Mouse (Mus musculus) embryonic facial prominence, embryonic 11.5 days (tissue): ENCODE measurements around the gene Mroh3. TPM values are rescaled to one million over a fixed set of nuclear protein-coding genes. Genes with fewer than 3 reads are reported as not detected.

Experiments
- ATAC-seq: fragments of 200-750 bp; cut with Nextera tagmentation; replicated peaks from 2 replicates; pipeline ENCODE4 v1.8.0; 2017; ENCODE audit warnings: low read depth; ENCODE audit not compliant: insufficient number of reproducible peaks, low FRiP score, low TSS enrichment
- DNase-seq: peaks from one replicate; pipeline ENCODE4 v3.0.0-alpha.2; 2015; ENCODE audit warnings: low spot score
- H3K27ac ChIP-seq: fragments of 300-500 bp; sonication (generic); replicated peaks from 2 replicates; pipeline ENCODE4 v1.5.1; 2014; ENCODE audit warnings: mild to moderate bottlenecking, low read depth, low read length, control low read depth
- H3K27me3 ChIP-seq: fragments of 300-500 bp; sonication (generic); 2 replicates; pipeline ENCODE4 v1.6.1; 2014; ENCODE audit warnings: mild to moderate bottlenecking, low read length, moderate library complexity, mixed read lengths; ENCODE audit not compliant: control insufficient read depth, insufficient read depth
- H3K36me3 ChIP-seq: fragments of 300-500 bp; sonication (generic); replicated peaks from 2 replicates; pipeline ENCODE4 v1.6.1; 2014; ENCODE audit warnings: low read depth, mild to moderate bottlenecking, low read length, moderate library complexity, mixed read lengths; ENCODE audit not compliant: control insufficient read depth, insufficient read depth
- H3K4me1 ChIP-seq: fragments of 300-500 bp; sonication (generic); 2 replicates; pipeline ENCODE4 v1.6.1; 2014; ENCODE audit warnings: low read length, mixed read lengths; ENCODE audit not compliant: control insufficient read depth, insufficient read depth
- H3K4me2 ChIP-seq: fragments of 300-500 bp; sonication (generic); 2 replicates; pipeline ENCODE4 v1.6.1; 2014; ENCODE audit warnings: low read depth, mild to moderate bottlenecking, control low read depth, low read length, moderate library complexity
- H3K4me3 ChIP-seq: fragments of 300-500 bp; sonication (generic); 2 replicates; pipeline ENCODE4 v1.5.1; 2014; ENCODE audit warnings: low read depth, low read length, control low read depth
- H3K9ac ChIP-seq: fragments of 300-500 bp; sonication (generic); replicated peaks from 2 replicates; pipeline ENCODE4 v1.6.1; 2014; ENCODE audit warnings: mild to moderate bottlenecking, control low read depth, low read length
- H3K9me3 ChIP-seq: fragments of 300-500 bp; sonication (generic); replicated peaks from 2 replicates; pipeline ENCODE4 v1.6.1; 2016; ENCODE audit warnings: mild to moderate bottlenecking, low read length, inconsistent platforms, mixed read lengths; ENCODE audit not compliant: control insufficient read depth
- WGBS: fragments of 180-500 bp; shearing (Covaris S2); extraction: QIAGEN DNeasy Blood & Tissue Kit; methylation state at CpG from one replicate; pipeline ENCODE4 v1.1.7; 2014; 5-methylcytosine and 5-hydroxymethylcytosine counted together
- polyA plus RNA-seq: library from polyadenylated mRNA; unstranded; fragments of >200 nt; fragmentation: Nextera tagmentation; extraction: Ambion mirVana; gene quantifications from 2 replicates; pipeline ENCODE4 v1.2.1, GENCODE M21; 2014

The Mroh3 gene
- polyA plus RNA-seq, 1 experiment from 2014 or later = not detected

- ATAC-seq (no peak), DNase-seq (no peak)
- no peaks in the 10 kb centered on the region for H3K9me3 ChIP-seq
- no peak overlapping the region for H3K4me2 ChIP-seq
- H3K27ac ChIP-seq = no peak overlapping the region
- H3K27me3 ChIP-seq = no peaks in the 10 kb centered on the region
- no peak overlapping the region for H3K4me3 ChIP-seq
- peaks cover 12% of the 10 kb centered on the region for H3K4me1 ChIP-seq
- no peak overlapping the region for H3K9ac ChIP-seq
- H3K36me3 ChIP-seq = no peaks in the 10 kb centered on the region; the same call in none of the 2 replicates
- WGBS = 91% methylated on average over 8 of the region's 8 CpGs
Observed at GRCm38 (mm10) chr1:136226626-136227025, 14.0 kb upstream of the Mroh3 start.

- Histone ChIP-seq H3K4me1 (peaks cover 12% of the 10 kb centered on the region), H3K27me3 (no peaks in the 10 kb centered on the region), H3K9ac (no peak overlapping the region), H3K36me3 (no peaks in the 10 kb centered on the region; the same call in none of the 2 replicates), H3K9me3 (no peaks in the 10 kb centered on the region), H3K27ac (no peak overlapping the region), H3K4me2 (no peak overlapping the region), H3K4me3 (no peak overlapping the region)
- ATAC-seq (no peak), DNase-seq (no peak)
- WGBS = 94% methylated on average over 8 of the region's 8 CpGs
Observed at GRCm38 (mm10) chr1:136225846-136226245, 13.2 kb upstream of the Mroh3 start.

DNA sequence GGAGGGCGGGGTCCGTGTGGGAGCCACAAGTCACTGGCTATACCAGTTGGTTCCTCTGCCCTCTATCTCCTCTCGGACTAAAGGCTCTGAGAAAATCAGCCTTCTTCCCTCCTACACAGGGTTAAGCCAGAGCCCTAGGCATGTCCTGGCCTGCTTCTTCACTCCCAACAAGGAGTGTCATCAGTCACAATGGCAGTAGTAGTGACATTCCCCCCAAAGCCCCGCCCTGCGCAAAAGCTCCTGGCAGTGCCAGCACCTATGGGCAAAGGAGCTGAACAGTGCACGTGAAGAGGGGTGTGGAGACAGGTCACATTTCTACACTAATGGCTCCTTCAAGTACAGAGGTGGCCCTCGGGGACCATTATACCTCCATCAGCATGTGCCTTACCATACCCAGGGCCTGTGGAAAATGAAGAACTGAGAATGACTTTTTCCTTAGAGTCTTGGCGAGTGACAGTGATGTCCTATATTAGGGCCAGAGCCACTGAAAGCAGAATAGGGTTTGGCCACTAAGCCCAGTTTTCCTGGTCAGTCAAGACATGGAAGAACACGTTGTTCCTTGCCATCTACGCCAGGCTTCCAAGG is 11.2 kb upstream of the Mroh3 start:
- no peaks in the 10 kb centered on the region; the same call in none of the 2 replicates for H3K36me3 ChIP-seq

DNA sequence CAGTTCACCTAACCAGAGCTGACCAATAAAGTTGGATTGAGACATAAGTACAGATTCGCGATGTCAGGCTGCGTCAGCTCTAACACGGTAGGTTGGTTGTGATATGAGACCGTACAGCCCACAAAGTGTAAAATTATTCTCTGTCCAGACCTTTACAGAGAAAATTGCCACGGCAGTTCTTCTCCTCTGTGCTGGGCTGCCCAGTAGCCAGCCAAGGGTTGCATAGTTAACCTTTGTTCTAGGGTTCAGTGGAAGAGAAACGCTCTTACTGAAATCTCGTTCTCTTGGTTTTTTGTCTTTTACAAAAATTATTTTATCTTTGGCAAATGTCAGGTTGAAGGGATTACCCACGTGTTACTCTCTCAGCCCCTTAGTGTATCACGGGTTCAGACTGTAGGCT is 9.8 kb upstream of the Mroh3 start:
- Histone ChIP-seq H3K36me3 (no peaks in the 10 kb centered on the region; the same call in none of the 2 replicates), H3K9ac (no peak overlapping the region), H3K9me3 (no peaks in the 10 kb centered on the region), H3K27ac (no peak overlapping the region), H3K4me2 (no peak overlapping the region), H3K27me3 (no peaks in the 10 kb centered on the region), H3K4me1 (no peaks in the 10 kb centered on the region), H3K4me3 (no peak overlapping the region)
- 87% methylated on average over 10 of the region's 10 CpGs for WGBS
- no peak for ATAC-seq
- DNase-seq = no peak

More for the DNA sequence above, 11.2 kb upstream of the Mroh3 start:
- no peak overlapping the region for H3K4me3 ChIP-seq
- no peak overlapping the region for H3K27ac ChIP-seq
- 0 out of 2 replicates have a peak, but pooled peaks cover 3% of the 10 kb centered on the region for H3K4me1 ChIP-seq
- 89% methylated on average over 10 of the region's 10 CpGs for WGBS
- no peaks in the 10 kb centered on the region for H3K27me3 ChIP-seq
- no peaks in the 10 kb centered on the region for H3K9me3 ChIP-seq
- H3K9ac ChIP-seq = no peak overlapping the region
- no peak overlapping the region for H3K4me2 ChIP-seq
- DNase-seq (no peak), ATAC-seq (no peak)

- no peaks in the 10 kb centered on the region for H3K27me3 ChIP-seq
- H3K4me2 ChIP-seq = no peak overlapping the region
- no peak overlapping the region for H3K4me3 ChIP-seq
- H3K9me3 ChIP-seq = no peaks in the 10 kb centered on the region
- H3K36me3 ChIP-seq = no peaks in the 10 kb centered on the region; the same call in 1 of the 2 replicates
- WGBS = 80% methylated on average over 10 of the region's 10 CpGs
- H3K27ac ChIP-seq = no peak overlapping the region
- ATAC-seq = no peak
- H3K9ac ChIP-seq = no peak overlapping the region
- no peaks in the 10 kb centered on the region for H3K4me1 ChIP-seq
- no peak for DNase-seq
Observed at GRCm38 (mm10) chr1:136220037-136220871, 7.6 kb upstream of the Mroh3 start.

GRCm38 (mm10) chr1:136214304-136214703 is 1.7 kb upstream of the Mroh3 start:
- Histone ChIP-seq H3K36me3 (no peaks in the 10 kb centered on the region; the same call in 1 of the 2 replicates), H3K4me3 (no peak overlapping the region), H3K27me3 (no peaks in the 10 kb centered on the region), H3K9me3 (no peaks in the 10 kb centered on the region), H3K4me1 (no peaks in the 10 kb centered on the region), H3K9ac (no peak overlapping the region), H3K27ac (no peak overlapping the region), H3K4me2 (no peak overlapping the region)
- DNase-seq = no peak
- 80% methylated on average over 15 of the region's 15 CpGs for WGBS
- ATAC-seq = no peak

GRCm38 (mm10) chr1:136190033-136190432 is 22.6 kb downstream of the Mroh3 start:
- no peak overlapping the region for H3K4me3 ChIP-seq
- no peaks in the 10 kb centered on the region for H3K27me3 ChIP-seq
- no peak overlapping the region for H3K27ac ChIP-seq
- ATAC-seq (no peak), DNase-seq (no peak)
- no peak overlapping the region for H3K4me2 ChIP-seq
- H3K9ac ChIP-seq = no peak overlapping the region
- no peaks in the 10 kb centered on the region for H3K36me3 ChIP-seq
- H3K9me3 ChIP-seq = no peaks in the 10 kb centered on the region
- 91% methylated on average over 5 of the region's 5 CpGs for WGBS
- no peaks in the 10 kb centered on the region for H3K4me1 ChIP-seq

- Histone ChIP-seq H3K27me3 (no peaks in the 10 kb centered on the region), H3K9me3 (no peaks in the 10 kb centered on the region), H3K4me2 (no peak overlapping the region), H3K4me3 (no peak overlapping the region), H3K36me3 (no peaks in the 10 kb centered on the region), H3K27ac (no peak overlapping the region), H3K9ac (no peak overlapping the region), H3K4me1 (no peaks in the 10 kb centered on the region)
- 76% methylated on average over 2 of the region's 2 CpGs for WGBS
- ATAC-seq (no peak), DNase-seq (no peak)
Observed at GRCm38 (mm10) chr1:136179511-136180001, 33.1 kb downstream of the Mroh3 start.
